Mouse (Mus musculus) megakaryocyte, embryonic 14.5 days (primary cell): ENCODE data around the gene Dnajc13.

Experiments
- FLI1 ChIP-seq: IDR thresholded peaks from 2 replicates; pipeline ENCODE4 v1.6.1; 2012; ENCODE audit warnings: low read length, inconsistent platforms, mixed read lengths
- GATA1 ChIP-seq: IDR thresholded peaks from 3 replicates; pipeline ENCODE4 v1.6.1; 2012; ENCODE audit warnings: mixed read lengths, low read length, inconsistent platforms, borderline replicate concordance

DNA sequence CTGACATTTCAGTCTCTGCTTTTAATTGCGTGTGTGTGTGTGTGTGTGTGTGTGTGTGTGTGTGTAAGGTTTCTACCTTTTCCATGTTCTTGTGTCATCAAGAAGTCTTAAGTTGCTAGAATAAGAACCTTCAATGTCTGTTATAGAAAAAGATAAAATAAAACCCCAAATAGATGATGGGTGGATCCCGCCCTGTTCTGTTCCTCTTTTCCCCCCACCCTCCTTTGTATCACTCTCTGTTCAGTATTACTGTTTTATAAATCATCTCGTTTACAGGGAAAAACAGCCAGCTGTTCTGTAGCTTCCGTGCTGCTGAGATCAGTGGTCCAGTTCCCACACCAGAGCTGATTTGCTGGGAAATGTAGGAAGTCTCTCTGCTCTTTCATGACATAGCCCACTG, 9.3 kb upstream of the Dnajc13 start:
- TF ChIP-seq GATA1 (no peak), FLI1 (no peak)
